Mouse (Mus musculus) heart, postnatal 25 days (tissue): ENCODE results near the gene Fhad1. TPM values are rescaled to one million over a fixed set of nuclear protein-coding genes. Genes with fewer than 3 reads are reported as not detected.

Experiments
- DNase-seq: peaks from one replicate; pipeline ENCODE4 v3.0.0; 2022; ENCODE audit warnings: low spot score
- intact Hi-C: fragments of 180-260 bp; cut with DNase I; formaldehyde crosslinking; loops from one replicate; pipeline ENCODE4 v1.15.1; 2025
- total RNA-seq, 2 experiments: library from RNA; stranded (reverse); gene quantifications; 2 replicates each; pipeline ENCODE4 v1.2.3; 2021

The Fhad1 gene
- total RNA-seq, 2 experiments from 2014 or later = 0.05 to 0.31 TPM

- intact Hi-C loops = no loop called here
- no peak for DNase-seq
Observed at GRCm38 (mm10) chr4:141899936-141900335, 114.9 kb downstream of the Fhad1 start.

GRCm38 (mm10) chr4:141898905-141899304 is 116.0 kb downstream of the Fhad1 start:
- DNase-seq = no peak
- intact Hi-C loops = no loop called here

GRCm38 (mm10) chr4:141897838-141898237 is 117.0 kb downstream of the Fhad1 start:
- intact Hi-C loops = no loop called here
- DNase-seq = no peak

GRCm38 (mm10) chr4:141897225-141897624 is 117.7 kb downstream of the Fhad1 start:
- intact Hi-C loops = no loop called here
- DNase-seq = no peak

- intact Hi-C loops = no loop called here
- no peak for DNase-seq
Observed at GRCm38 (mm10) chr4:141895772-141896171, 119.1 kb downstream of the Fhad1 start.

GRCm38 (mm10) chr4:141893157-141893784 is 121.6 kb downstream of the Fhad1 start:
- DNase-seq = no peak
- intact Hi-C loops = no loop called here

- intact Hi-C loops = no loop called here
Observed at GRCm38 (mm10) chr4:141886385-141886968, 128.4 kb downstream of the Fhad1 start.

GRCm38 (mm10) chr4:141885451-141885850 is 129.4 kb downstream of the Fhad1 start:
- no peak for DNase-seq
- intact Hi-C loops = no loop called here

More at GRCm38 (mm10) chr4:141886385-141886968, 128.4 kb downstream of the Fhad1 start:
- no peak for DNase-seq

GRCm38 (mm10) chr4:141882858-141883257 is 132.0 kb downstream of the Fhad1 start:
- no peak for DNase-seq
- intact Hi-C loops = no loop called here

- DNase-seq = no peak
- intact Hi-C loops = no loop called here
Observed at GRCm38 (mm10) chr4:141881950-141882349, 132.9 kb downstream of the Fhad1 start.

GRCm38 (mm10) chr4:141881289-141881914 is 133.5 kb downstream of the Fhad1 start:
- intact Hi-C loops = no loop called here
- DNase-seq = no peak

- intact Hi-C loops = no loop called here
- DNase-seq = no peak
Observed at GRCm38 (mm10) chr4:141879875-141880274, 135.0 kb downstream of the Fhad1 start.

- intact Hi-C loops = no loop called here
Observed at GRCm38 (mm10) chr4:141879074-141879473, 135.8 kb downstream of the Fhad1 start.

GRCm38 (mm10) chr4:141878621-141879020 is 136.3 kb downstream of the Fhad1 start:
- intact Hi-C loops = no loop called here

More at GRCm38 (mm10) chr4:141879074-141879473, 135.8 kb downstream of the Fhad1 start:
- DNase-seq = no peak

GRCm38 (mm10) chr4:141875481-141876108 is 139.3 kb downstream of the Fhad1 start:
- intact Hi-C loops = no loop called here
- DNase-seq = no peak

More at GRCm38 (mm10) chr4:141878621-141879020, 136.3 kb downstream of the Fhad1 start:
- no peak for DNase-seq

- intact Hi-C loops = loop anchor here (5.0 kb wide), 1 partner anchor 42 kb away; no protein-coding TSS in a partner anchor
Observed at GRCm38 (mm10) chr4:141874601-141875460, 140.1 kb downstream of the Fhad1 start, which contains the start of gene Efhd2. TSS of gene Efhd2 (minus strand) at chr4:141874920.

GRCm38 (mm10) chr4:141874111-141874600 is 140.7 kb downstream of the Fhad1 start:
- DNase-seq = no peak
- intact Hi-C loops = loop anchor here (5.0 kb wide), 1 partner anchor 43 kb away; no protein-coding TSS in a partner anchor

More at GRCm38 (mm10) chr4:141874601-141875460, 140.1 kb downstream of the Fhad1 start, which contains the start of gene Efhd2:
- DNase-seq = peak; percentile 76

GRCm38 (mm10) chr4:141872977-141873376 is 141.9 kb downstream of the Fhad1 start:
- DNase-seq = no peak
- intact Hi-C loops = loop anchor here (5.0 kb wide), 1 partner anchor 44 kb away; no protein-coding TSS in a partner anchor

- intact Hi-C loops = loop anchor here (5.0 kb wide), 1 partner anchor 45 kb away; no protein-coding TSS in a partner anchor
- DNase-seq = no peak
Observed at GRCm38 (mm10) chr4:141871909-141872308, 143.0 kb downstream of the Fhad1 start.
